Mouse (Mus musculus) B cell, adult (primary cell): ENCODE data around the gene Ccdc186. TPM values are rescaled to one million over a fixed set of nuclear protein-coding genes. Genes with fewer than 3 reads are reported as not detected.

ENCODE experiments used
- total RNA-seq: library from RNA; stranded (reverse); gene quantifications from 4 replicates; pipeline ENCODE4 v1.2.4, GENCODE M21; 2023; ENCODE audit not compliant: inconsistent age

Gene Ccdc186
- 28.8 to 35.7 TPM (median 32.1 TPM) in 4 replicates for total RNA-seq

DNA sequence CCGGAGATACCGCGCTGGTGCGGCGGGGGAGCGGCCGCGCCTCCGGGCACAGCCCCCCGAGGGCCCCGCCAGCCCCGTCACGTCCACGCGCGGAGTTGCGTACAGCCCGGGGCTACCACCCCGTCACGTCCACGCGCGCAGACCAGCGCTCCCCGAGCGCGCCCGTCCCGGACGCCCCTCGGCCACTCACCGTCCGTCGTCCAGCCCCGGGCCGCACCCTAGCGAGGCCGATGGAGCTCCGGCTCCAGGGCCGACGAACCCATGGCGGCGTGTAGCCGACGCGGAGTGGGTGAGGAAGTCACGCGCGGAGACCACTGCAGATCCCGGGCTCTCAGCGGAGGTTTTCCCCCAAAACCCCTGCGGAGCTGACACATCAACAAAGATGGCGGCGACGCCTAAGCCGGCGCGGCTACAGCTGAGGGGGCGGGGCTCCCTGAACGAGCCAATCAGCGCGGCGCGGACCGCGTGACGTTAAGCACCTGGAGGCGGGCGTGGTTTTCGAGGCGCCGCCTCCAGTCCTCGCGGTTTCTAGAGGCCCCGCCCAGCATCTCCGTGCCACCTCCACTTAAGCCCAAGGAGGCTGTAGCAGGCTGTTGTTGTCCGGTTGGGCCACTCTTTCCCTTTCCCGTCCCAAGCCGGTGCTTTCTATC, at the start of gene Ccdc186:
TSS of gene Ccdc186 (minus strand) at position 393 of the 650 bp plus-strand sequence.

GRCm38 (mm10) chr19:56826047-56826631, 4.1 kb upstream of the Ccdc186 start, which contains the start of gene Tdrd1:
Tdrd1 (plus strand) TSS chr19:56826209.

Other genes starting within 250 kb of the Ccdc186 start
- 0.29 to 0.45 TPM in 2 of 4 replicates, not detected in the others for gene Adrb1, start 100.0 kb downstream of the Ccdc186 start, total RNA-seq
- not detected in 4 replicates for gene Tdrd1, start 4.0 kb upstream of the Ccdc186 start, total RNA-seq
- not detected in 4 replicates for gene Vwa2, start 52.1 kb upstream of the Ccdc186 start, total RNA-seq
- gene Afap1l2, start 186.0 kb upstream of the Ccdc186 start, total RNA-seq, result not detected in 4 replicates